22 mouse cellular contexts compared by ENCODE assay signal in genomic region chr4:94459424-94459823, GRCm38 (mm10).
A peak's percentile ranks its signal among the peaks of the same experiment; 100 is the strongest.
DNase-seq lines count a peak whose midpoint lies in the region; ATAC-seq and TF ChIP-seq lines count a peak whose summit lies in the region.
"Had no signal": no experiment of that assay in that cellular context is flagged by ENCODE, and none has a peak within 500 bp of the region (broad histone marks: within the 10 kb centered on the region; RNA-seq: fewer than 3 reads in every experiment).

No protein-coding gene starts in this region.

- H3K4me1 ChIP-seq in CH12.LX (ENCODE audit: control insufficient read depth in 1 of 2, insufficient read depth in 2 of 2) (no peaks in the 10 kb centered on the region), MEL (ENCODE audit: control insufficient read depth in 1 of 2, insufficient read depth in 2 of 2, low read length in 2 of 2) (peaks cover 0 to 5% of the 10 kb centered on the region in 2 experiments; a peak in 2 of 4 replicates)
- no peaks in the 10 kb centered on the region for H3K4me1 ChIP-seq in liver, embryonic 11.5 days (replicated peaks; ENCODE audit: control insufficient read depth, insufficient read depth, low read length)
- H3K4me1 ChIP-seq in liver, embryonic 15.5 days (replicated peaks) = no peaks in the 10 kb centered on the region; the same call in 1 of the 2 replicates
- H3K4me1 ChIP-seq: embryonic facial prominence, embryonic 10.5 days; forebrain, embryonic 12.5 days; heart, embryonic 12.5 days; hindbrain, embryonic 10.5 days had no signal

- TF ChIP-seq RAD21 in CH12.LX (IDR thresholded peaks at IDR 0.05; ENCODE audit: low read depth, low read length) (peak; percentile 7), MEL (IDR thresholded peaks at IDR 0.05; ENCODE audit: low read depth, low read length) (peak; percentile 42)

- TF ChIP-seq CTCF in CH12.LX (conservative IDR thresholded peaks at IDR 0.05 in 1 of 2, IDR thresholded peaks at IDR 0.05 in 1 of 2; ENCODE audit: low read depth in 2 of 2, low read length in 2 of 2) (0 out of 4 replicates have a peak, but pooled peaks of 1 of the 2 experiments have one; percentile 5), MEL (IDR thresholded peaks at IDR 0.05 in 2 of 3, conservative IDR thresholded peaks at IDR 0.05 in 1 of 3; ENCODE audit: control insufficient read depth in 1 of 3, insufficient read depth in 1 of 3, low read depth in 2 of 3, low read length in 3 of 3, poor library complexity in 1 of 3, severe bottlenecking in 1 of 3) (peak in 2 of 3 experiments; percentile 34 to 39; a peak in 4 of 6 replicates)
- TF ChIP-seq CTCF in left cerebral cortex, adult 2 months (IDR thresholded peaks at IDR 0.05) = no peak

- ATAC-seq in liver, embryonic 11.5 days (replicated peaks; ENCODE audit: low FRiP score) = peak; percentile 79
- peak; percentile 75 for ATAC-seq in liver, embryonic 15.5 days (ENCODE audit: insufficient read depth)
- ATAC-seq: activated CD4-positive, CD25-positive, alpha-beta regulatory T cell, adult 4 months; forebrain, embryonic 16.5 days; hindbrain, embryonic 16.5 days; inflammation-experienced regulatory T-cells, adult 6 months; Patski had no signal

- dilution Hi-C loops in CH12.LX (cut with MboI; ENCODE audit: extremely low pct_ligation_motif_present, extremely low pct_unique_long_range_greater_than_20kb, low sequenced_read_pairs) = no loop called here

- H3K4me3 ChIP-seq in CH12.LX (replicated peaks in 1 of 3; ENCODE audit: low read depth in 2 of 3, low read length in 2 of 3, poor library complexity in 1 of 3) (no peak overlapping the region), MEL (ENCODE audit: control insufficient read depth in 1 of 2, insufficient read depth in 1 of 2, low read depth in 2 of 2, low read length in 2 of 2) (no peak overlapping the region)
- no peak overlapping the region for H3K4me3 ChIP-seq in liver, embryonic 11.5 days (ENCODE audit: low read depth, low read length)
- no peak overlapping the region for H3K4me3 ChIP-seq in liver, embryonic 15.5 days (replicated peaks)
- no peak overlapping the region for H3K4me3 ChIP-seq in left cerebral cortex, adult 2 months
- H3K4me3 ChIP-seq: embryonic facial prominence, embryonic 10.5 days; erythroblast, embryonic 14.5 days; forebrain, embryonic 12.5 days; heart, embryonic 12.5 days; hindbrain, embryonic 10.5 days had no signal

- no peaks in the 10 kb centered on the region for H3K9me3 ChIP-seq in CH12.LX (replicated peaks; ENCODE audit: low read length)
- H3K9me3 ChIP-seq in MEL (replicated peaks; ENCODE audit: insufficient read depth, low read length) = no peaks in the 10 kb centered on the region
- no peaks in the 10 kb centered on the region for H3K9me3 ChIP-seq in liver, embryonic 11.5 days (ENCODE audit: control insufficient read depth, low read length)
- H3K9me3 ChIP-seq in liver, embryonic 15.5 days (replicated peaks) = no peaks in the 10 kb centered on the region
- H3K9me3 ChIP-seq: embryonic facial prominence, embryonic 10.5 days; forebrain, embryonic 12.5 days; heart, embryonic 12.5 days; hindbrain, embryonic 10.5 days had no signal

- H3K27me3 ChIP-seq in CH12.LX (replicated peaks) (no peaks in the 10 kb centered on the region), MEL (ENCODE audit: control insufficient read depth in 1 of 2, insufficient read depth in 2 of 2, low read length in 2 of 2) (no peaks in the 10 kb centered on the region)
- no peaks in the 10 kb centered on the region for H3K27me3 ChIP-seq in liver, embryonic 11.5 days (replicated peaks; ENCODE audit: control insufficient read depth, insufficient read depth, low read length)
- no peaks in the 10 kb centered on the region for H3K27me3 ChIP-seq in liver, embryonic 15.5 days
- H3K27me3 ChIP-seq: forebrain, embryonic 12.5 days; heart, embryonic 12.5 days; Patski had no signal

- 67% methylated on average over 2 of the region's 2 CpGs for WGBS in liver, embryonic 11.5 days
- WGBS in liver, embryonic 15.5 days (ENCODE audit: insufficient replicate concordance) = 52% methylated on average over 2 of the region's 2 CpGs

- no peak for TF ChIP-seq POLR2A in CH12.LX (IDR thresholded peaks at IDR 0.05; ENCODE audit: low read depth, low read length)
- TF ChIP-seq POLR2A in MEL (IDR thresholded peaks at IDR 0.05; ENCODE audit: control insufficient read depth in 1 of 2, insufficient read depth in 1 of 2, low read depth in 1 of 2, low read length in 2 of 2, poor library complexity in 1 of 2) = no peak

- H3K9ac ChIP-seq in CH12.LX (ENCODE audit: insufficient read depth, low read depth) (no peak overlapping the region), MEL (ENCODE audit: control insufficient read depth, low read depth, low read length, poor library complexity, severe bottlenecking) (no peak overlapping the region)
- no peak overlapping the region for H3K9ac ChIP-seq in liver, embryonic 11.5 days (ENCODE audit: low read depth, low read length)
- no peak overlapping the region for H3K9ac ChIP-seq in liver, embryonic 15.5 days
- H3K9ac ChIP-seq: forebrain, embryonic 12.5 days; heart, embryonic 12.5 days had no signal

- H3K27ac ChIP-seq in CH12.LX (ENCODE audit: insufficient read depth, low read depth) = no peak overlapping the region
- no peak overlapping the region for H3K27ac ChIP-seq in MEL (ENCODE audit: control insufficient read depth, low read depth, low read length)
- no peak overlapping the region for H3K27ac ChIP-seq in liver, embryonic 11.5 days (ENCODE audit: low read depth, low read length)
- H3K27ac ChIP-seq in liver, embryonic 15.5 days (replicated peaks) = no peak overlapping the region
- H3K27ac ChIP-seq in left cerebral cortex, adult 2 months = no peak overlapping the region
- H3K27ac ChIP-seq: embryonic facial prominence, embryonic 10.5 days; forebrain, embryonic 12.5 days; hindbrain, embryonic 10.5 days had no signal

- in situ Hi-C loops in CH12.LX (cut with MboI; ENCODE audit: low pct_ligation_motif_present, low pct_unique_long_range_greater_than_20kb, low sequenced_read_pairs) = no loop called here

- H3K4me2 ChIP-seq in CH12.LX (ENCODE audit: insufficient read depth, low read depth, poor library complexity, severe bottlenecking) = no peak overlapping the region
- H3K4me2 ChIP-seq in liver, embryonic 11.5 days = no peak overlapping the region
- no peak overlapping the region for H3K4me2 ChIP-seq in liver, embryonic 15.5 days
- H3K4me2 ChIP-seq: forebrain, embryonic 12.5 days; heart, embryonic 12.5 days had no signal

- DNase-seq in CH12.LX (ENCODE audit: extremely low read depth) (no peak), MEL (ENCODE audit: low read depth, low spot score) (peak; percentile 77)
- no peak for DNase-seq in liver, embryonic 11.5 days (ENCODE audit: low spot score)
- DNase-seq in frontal cortex, postnatal 14 days (ENCODE audit: low spot score in 2 of 2) = no peak
- no peak for DNase-seq in gastrocnemius, postnatal 36 days
- DNase-seq in adrenal gland, postnatal 25 days = no peak
- no peak for DNase-seq in left cerebral cortex, adult 2 months (ENCODE audit: extremely low spot score in 1 of 2, low spot score in 2 of 2)
- DNase-seq: adrenal gland, postnatal 14 days; cerebellum, adult 2 months; cerebellum, postnatal 10 days; gastrocnemius, postnatal 14 days had no signal

- intact Hi-C loops in gastrocnemius, postnatal 36 days (cut with DNase I) = no loop called here
- intact Hi-C loops in left cerebral cortex, adult 2 months (cut with DNase I) = no loop called here

- TF ChIP-seq EP300 in CH12.LX (IDR thresholded peaks at IDR 0.05; ENCODE audit: low read length) = no peak
- peak; percentile 75 to 84 for TF ChIP-seq EP300 in MEL (IDR thresholded peaks at IDR 0.05; ENCODE audit: low read depth in 1 of 2, low read length in 2 of 2)

- H3K79me2 ChIP-seq in CH12.LX (replicated peaks; ENCODE audit: control insufficient read depth, extremely low read depth, insufficient read depth, poor library complexity, severe bottlenecking) (no peaks in the 10 kb centered on the region), MEL (ENCODE audit: control insufficient read depth, insufficient read depth, low read length, poor library complexity) (no peaks in the 10 kb centered on the region)

- peaks cover 0 to 9% of the 10 kb centered on the region in 2 experiments for H3K36me3 ChIP-seq in CH12.LX (replicated peaks in 1 of 2; ENCODE audit: control insufficient read depth in 1 of 2, insufficient read depth in 1 of 2, low read length in 1 of 2)
- H3K36me3 ChIP-seq in MEL (ENCODE audit: control insufficient read depth in 1 of 2, insufficient read depth in 2 of 2, low read length in 2 of 2) = peaks cover 0 to 2% of the 10 kb centered on the region in 2 experiments; a peak in 2 of 4 replicates
- no peaks in the 10 kb centered on the region for H3K36me3 ChIP-seq in liver, embryonic 11.5 days (ENCODE audit: control insufficient read depth, insufficient read depth, low read length)
- H3K36me3 ChIP-seq in liver, embryonic 15.5 days (replicated peaks) = peaks cover 10% of the 10 kb centered on the region; the same call in 1 of the 2 replicates

TF ChIP-seq in CH12.LX, 34 proteins besides CTCF, POLR2A, EP300 and RAD21 (continues in another document):
- no peak for TF ChIP-seq NRF1 (IDR thresholded peaks at IDR 0.05; ENCODE audit: low read depth, low read length)
- TF ChIP-seq RCOR1 (conservative IDR thresholded peaks at IDR 0.05; ENCODE audit: low read depth, low read length) = no peak
- no peak for TF ChIP-seq MXI1 (IDR thresholded peaks at IDR 0.05; ENCODE audit: low read depth, low read length)
- no peak; the same call in 1 of the 2 replicates for TF ChIP-seq SMC3 (IDR thresholded peaks at IDR 0.05; ENCODE audit: low read depth, low read length)
- no peak for TF ChIP-seq E2F4 (IDR thresholded peaks at IDR 0.05; ENCODE audit: insufficient replicate concordance, low read depth, low read length)
- no peak for TF ChIP-seq ZC3H11A (IDR thresholded peaks at IDR 0.05; ENCODE audit: low read depth, low read length)
- TF ChIP-seq BHLHE40 (IDR thresholded peaks at IDR 0.05; ENCODE audit: low read depth, low read length) = no peak
- no peak for TF ChIP-seq MAZ (IDR thresholded peaks at IDR 0.05; ENCODE audit: low read depth, low read length)
- no peak for TF ChIP-seq HCFC1 (IDR thresholded peaks at IDR 0.05; ENCODE audit: low read depth, low read length)

TF ChIP-seq in MEL, 35 proteins besides CTCF, POLR2A, EP300 and RAD21 (continues in another document):
- TF ChIP-seq GATA1 (IDR thresholded peaks at IDR 0.05; ENCODE audit: low read depth, low read length) (peak; percentile 75), ZC3H11A (IDR thresholded peaks at IDR 0.05; ENCODE audit: low read depth, low read length) (peak; percentile 19; the same call in 1 of the 2 replicates), TAL1 (IDR thresholded peaks at IDR 0.05; ENCODE audit: low read length) (peak; percentile 74), SMC3 (IDR thresholded peaks at IDR 0.05; ENCODE audit: low read depth, low read length) (peak; percentile 46), CHD2 (IDR thresholded peaks at IDR 0.05; ENCODE audit: low read length) (no peak), ETS1 (IDR thresholded peaks at IDR 0.05; ENCODE audit: low read depth, low read length) (0 out of 2 replicates have a peak, but pooled peaks have one; percentile 28), RCOR1 (IDR thresholded peaks at IDR 0.05; ENCODE audit: low read depth, low read length) (0 out of 2 replicates have a peak, but pooled peaks have one; percentile 25), MAFK (IDR thresholded peaks at IDR 0.05; ENCODE audit: borderline replicate concordance, low read depth, low read length) (no peak), TCF12 (IDR thresholded peaks at IDR 0.05; ENCODE audit: low read depth, low read length) (peak; percentile 88)

Comparison
In these comparisons a context has a peak if more than half of its experiments do, and no peak if none do; other contexts are left out.
1. Of the 35 proteins assayed by ChIP-seq in both MEL and CH12.LX: peak only in MEL: EP300, ETS1, RCOR1, SMC3, TCF12 and ZC3H11A; only in CH12.LX: none; in both: RAD21; in neither: 27; mixed calls (peak in some experiments, not most) for 1.